Mouse (Mus musculus) liver, embryonic 15.5 days (tissue): ENCODE measurements around the gene Fgfr1op. TPM values are rescaled to one million over a fixed set of nuclear protein-coding genes. Genes with fewer than 3 reads are reported as not detected.

ENCODE experiments used
- ATAC-seq: fragments of 200-750 bp; cut with Nextera tagmentation; 2 replicates; pipeline ENCODE4 v1.8.0; 2017; ENCODE audit warnings: moderate number of reproducible peaks, mild to moderate bottlenecking, moderate library complexity; ENCODE audit not compliant: insufficient read depth
- H3K27ac ChIP-seq: fragments of 300-500 bp; sonication (generic); replicated peaks from 2 replicates; pipeline ENCODE4 v1.5.1; 2015; ENCODE audit warnings: mild to moderate bottlenecking, inconsistent platforms
- H3K27me3 ChIP-seq: fragments of 300-500 bp; sonication (generic); 2 replicates; pipeline ENCODE4 v1.6.1; 2015; ENCODE audit warnings: mild to moderate bottlenecking, inconsistent platforms
- H3K36me3 ChIP-seq: fragments of 300-500 bp; sonication (generic); replicated peaks from 2 replicates; pipeline ENCODE4 v1.6.1; 2015; ENCODE audit warnings: moderate library complexity, mild to moderate bottlenecking, inconsistent platforms
- H3K4me1 ChIP-seq: fragments of 300-500 bp; sonication (generic); replicated peaks from 2 replicates; pipeline ENCODE4 v1.6.1; 2015; ENCODE audit warnings: inconsistent platforms
- H3K4me2 ChIP-seq: fragments of 300-500 bp; sonication (generic); 2 replicates; pipeline ENCODE4 v1.6.1; 2015; ENCODE audit warnings: moderate library complexity, mild to moderate bottlenecking, inconsistent platforms
- H3K4me3 ChIP-seq: fragments of 300-500 bp; sonication (generic); replicated peaks from 2 replicates; pipeline ENCODE4 v1.5.1; 2015; ENCODE audit warnings: mild to moderate bottlenecking, inconsistent platforms
- H3K9ac ChIP-seq: fragments of 300-500 bp; sonication (generic); 2 replicates; pipeline ENCODE4 v1.6.1; 2015; ENCODE audit warnings: moderate library complexity, mild to moderate bottlenecking, inconsistent platforms
- H3K9me3 ChIP-seq: fragments of 300-500 bp; sonication (generic); replicated peaks from 2 replicates; pipeline ENCODE4 v1.6.1; 2016; ENCODE audit warnings: inconsistent platforms
- WGBS: fragments of 180-500 bp; shearing (Covaris S2); methylation state at CpG from one replicate; pipeline ENCODE4 v1.1.7; 2015; ENCODE audit warnings: mixed read lengths; ENCODE audit not compliant: insufficient replicate concordance; 5-methylcytosine and 5-hydroxymethylcytosine counted together
- polyA plus RNA-seq: library from polyadenylated mRNA; unstranded; fragments of >200 nt; fragmentation: Nextera tagmentation; extraction: Ambion mirVana; gene quantifications from 2 replicates; pipeline ENCODE4 v1.2.1, GENCODE M21; 2015

Fgfr1op gene
- polyA plus RNA-seq, 1 experiment from 2014 or later, result 9.7 TPM

- Histone ChIP-seq H3K36me3 (no peaks in the 10 kb centered on the region), H3K9ac (no peak overlapping the region), H3K9me3 (no peaks in the 10 kb centered on the region), H3K27me3 (no peaks in the 10 kb centered on the region; the same call in 1 of the 2 replicates), H3K4me2 (no peak overlapping the region), H3K4me3 (no peak overlapping the region), H3K27ac (no peak overlapping the region), H3K4me1 (no peaks in the 10 kb centered on the region)
- 66% methylated on average over 4 of the region's 4 CpGs for WGBS
- ATAC-seq, result no peak
Measured at GRCm38 (mm10) chr17:8246102-8246754, 80.9 kb downstream of the Fgfr1op start.

Other genes starting within 250 kb of the Fgfr1op start
- 1.8 and 2.2 TPM in 2 replicates for gene Tagap, start 239.5 kb upstream of the Fgfr1op start, polyA plus RNA-seq
- gene Rsph3a, start 219.9 kb upstream of the Fgfr1op start, polyA plus RNA-seq, result 15.5 and 15.9 TPM in 2 replicates
- not detected in 2 replicates for gene Gm49673, start 17.7 kb upstream of the Fgfr1op start, polyA plus RNA-seq
- 18.0 and 21.5 TPM in 2 replicates for gene Rnaset2a, start 17.4 kb upstream of the Fgfr1op start, polyA plus RNA-seq
- gene Ccr6, start 70.5 kb downstream of the Fgfr1op start, polyA plus RNA-seq, result 0.09 TPM in 1 of 2 replicates, not detected in the other
- gene Mpc1, start 117.4 kb downstream of the Fgfr1op start, polyA plus RNA-seq, result 135 and 142 TPM in 2 replicates
- gene Sft2d1, start 145.6 kb downstream of the Fgfr1op start, polyA plus RNA-seq, result 50.1 and 61.0 TPM in 2 replicates
- gene Prr18, start 172.0 kb downstream of the Fgfr1op start, polyA plus RNA-seq, result 0.05 and 0.06 TPM in 2 replicates
- not detected in 2 replicates for gene T2, start 190.5 kb downstream of the Fgfr1op start, polyA plus RNA-seq